Mouse (Mus musculus): ENCODE results near the gene Kdm6b. TPM values are rescaled to one million over a fixed set of nuclear protein-coding genes. Genes with fewer than 3 reads are reported as not detected.

Gene Kdm6b
- polyA plus RNA-seq, 1 experiment, result 33.4 TPM

- TF ChIP-seq POLR2A (IDR thresholded peaks at IDR 0.05; ENCODE audit: low read depth, low read length), result no peak
- no peak for TF ChIP-seq CTCF (IDR thresholded peaks at IDR 0.05; ENCODE audit: borderline replicate concordance, insufficient read depth, low read length)
- Histone ChIP-seq H3K4me3 (ENCODE audit: insufficient read depth, low read length) (peak overlapping the region; percentile 52), H3K27ac (ENCODE audit: insufficient read depth, low read length) (no peak overlapping the region), H3K4me1 (ENCODE audit: control insufficient read depth, insufficient read depth, low read length) (peaks cover 8% of the 10 kb centered on the region)
Observed at GRCm38 (mm10) chr11:69407724-69408004, 5.8 kb downstream of the Kdm6b start.

GRCm38 (mm10) chr11:69406867-69407723, 6.4 kb downstream of the Kdm6b start:
- no peak for TF ChIP-seq POLR2A (IDR thresholded peaks at IDR 0.05; ENCODE audit: low read depth, low read length)
- TF ChIP-seq CTCF (IDR thresholded peaks at IDR 0.05; ENCODE audit: borderline replicate concordance, insufficient read depth, low read length), result no peak
- no peak overlapping the region for H3K4me3 ChIP-seq (ENCODE audit: insufficient read depth, low read length)
- H3K4me1 ChIP-seq (ENCODE audit: control insufficient read depth, insufficient read depth, low read length), result peaks cover 4% of the 10 kb centered on the region
- no peak overlapping the region for H3K27ac ChIP-seq (ENCODE audit: insufficient read depth, low read length)

- Histone ChIP-seq H3K4me3 (ENCODE audit: insufficient read depth, low read length) (no peak overlapping the region), H3K27ac (ENCODE audit: insufficient read depth, low read length) (no peak overlapping the region), H3K4me1 (ENCODE audit: control insufficient read depth, insufficient read depth, low read length) (no peaks in the 10 kb centered on the region; the same call in 1 of the 2 replicates)
- TF ChIP-seq CTCF (IDR thresholded peaks at IDR 0.05; ENCODE audit: borderline replicate concordance, insufficient read depth, low read length) (no peak), POLR2A (IDR thresholded peaks at IDR 0.05; ENCODE audit: low read depth, low read length) (no peak)
Observed at GRCm38 (mm10) chr11:69406282-69406681, 7.2 kb downstream of the Kdm6b start.

GRCm38 (mm10) chr11:69405397-69406200, 7.9 kb downstream of the Kdm6b start:
- TF ChIP-seq POLR2A (IDR thresholded peaks at IDR 0.05; ENCODE audit: low read depth, low read length) (no peak), CTCF (IDR thresholded peaks at IDR 0.05; ENCODE audit: borderline replicate concordance, insufficient read depth, low read length) (no peak)
- Histone ChIP-seq H3K4me3 (ENCODE audit: insufficient read depth, low read length) (no peak overlapping the region), H3K27ac (ENCODE audit: insufficient read depth, low read length) (no peak overlapping the region), H3K4me1 (ENCODE audit: control insufficient read depth, insufficient read depth, low read length) (no peaks in the 10 kb centered on the region; the same call in 1 of the 2 replicates)

GRCm38 (mm10) chr11:69404595-69405396, 8.7 kb downstream of the Kdm6b start:
- Histone ChIP-seq H3K4me1 (ENCODE audit: control insufficient read depth, insufficient read depth, low read length) (peaks cover 3% of the 10 kb centered on the region), H3K4me3 (ENCODE audit: insufficient read depth, low read length) (no peak overlapping the region), H3K27ac (ENCODE audit: insufficient read depth, low read length) (no peak overlapping the region)
- TF ChIP-seq CTCF (IDR thresholded peaks at IDR 0.05; ENCODE audit: borderline replicate concordance, insufficient read depth, low read length) (no peak), POLR2A (IDR thresholded peaks at IDR 0.05; ENCODE audit: low read depth, low read length) (no peak)

GRCm38 (mm10) chr11:69403691-69404594, 9.5 kb downstream of the Kdm6b start:
- H3K4me1 ChIP-seq (ENCODE audit: control insufficient read depth, insufficient read depth, low read length), result peaks cover 4% of the 10 kb centered on the region
- H3K27ac ChIP-seq (ENCODE audit: insufficient read depth, low read length), result no peak overlapping the region
- no peak for TF ChIP-seq CTCF (IDR thresholded peaks at IDR 0.05; ENCODE audit: borderline replicate concordance, insufficient read depth, low read length)
- no peak for TF ChIP-seq POLR2A (IDR thresholded peaks at IDR 0.05; ENCODE audit: low read depth, low read length)
- no peak overlapping the region for H3K4me3 ChIP-seq (ENCODE audit: insufficient read depth, low read length)

- no peak overlapping the region for H3K4me3 ChIP-seq (ENCODE audit: insufficient read depth, low read length)
- TF ChIP-seq CTCF (IDR thresholded peaks at IDR 0.05; ENCODE audit: borderline replicate concordance, insufficient read depth, low read length) (no peak), POLR2A (IDR thresholded peaks at IDR 0.05; ENCODE audit: low read depth, low read length) (no peak)
- H3K4me1 ChIP-seq (ENCODE audit: control insufficient read depth, insufficient read depth, low read length), result peaks cover 4% of the 10 kb centered on the region; the same call in 1 of the 2 replicates
- H3K27ac ChIP-seq (ENCODE audit: insufficient read depth, low read length), result no peak overlapping the region
Observed at GRCm38 (mm10) chr11:69401987-69402386, 11.5 kb downstream of the Kdm6b start.

- Histone ChIP-seq H3K4me3 (ENCODE audit: insufficient read depth, low read length) (no peak overlapping the region), H3K27ac (ENCODE audit: insufficient read depth, low read length) (no peak overlapping the region), H3K4me1 (ENCODE audit: control insufficient read depth, insufficient read depth, low read length) (peaks cover 4% of the 10 kb centered on the region; the same call in 1 of the 2 replicates)
- TF ChIP-seq POLR2A (IDR thresholded peaks at IDR 0.05; ENCODE audit: low read depth, low read length), result no peak; the same call in 1 of the 2 replicates
- peak; percentile 83 for TF ChIP-seq CTCF (IDR thresholded peaks at IDR 0.05; ENCODE audit: borderline replicate concordance, insufficient read depth, low read length)
Observed at GRCm38 (mm10) chr11:69401210-69401637, 12.3 kb downstream of the Kdm6b start.
